Mouse (Mus musculus) hematopoietic stem cell, adult 5-6 weeks (primary cell): ENCODE data around the gene Lsamp. TPM values are rescaled to one million over a fixed set of nuclear protein-coding genes. Genes with fewer than 3 reads are reported as not detected.

Experiments
- ATAC-seq, 2 experiments: fragments of 125-278 bp in 1 of 2; replicated peaks in 1 of 2; 2 replicates each; pipeline ENCODE4 v1.8.0; 2016 to 2017; ENCODE audit warnings: inconsistent platforms in 2 of 2, mild to moderate bottlenecking in 2 of 2, moderate number of reproducible peaks in 2 of 2, low read depth in 1 of 2, moderate TSS enrichment in 1 of 2; ENCODE audit not compliant: low FRiP score in 2 of 2, poor library complexity in 2 of 2, severe bottlenecking in 2 of 2, insufficient read depth in 1 of 2, low TSS enrichment in 1 of 2
- total RNA-seq: library from RNA; stranded (forward); fragments of 172-1452, 232-1000 nt; gene quantifications from 2 replicates; pipeline ENCODE4 v1.2.3, GENCODE M21; 2017

Lsamp gene
- total RNA-seq, 1 experiment from 2014 or later = not detected

DNA sequence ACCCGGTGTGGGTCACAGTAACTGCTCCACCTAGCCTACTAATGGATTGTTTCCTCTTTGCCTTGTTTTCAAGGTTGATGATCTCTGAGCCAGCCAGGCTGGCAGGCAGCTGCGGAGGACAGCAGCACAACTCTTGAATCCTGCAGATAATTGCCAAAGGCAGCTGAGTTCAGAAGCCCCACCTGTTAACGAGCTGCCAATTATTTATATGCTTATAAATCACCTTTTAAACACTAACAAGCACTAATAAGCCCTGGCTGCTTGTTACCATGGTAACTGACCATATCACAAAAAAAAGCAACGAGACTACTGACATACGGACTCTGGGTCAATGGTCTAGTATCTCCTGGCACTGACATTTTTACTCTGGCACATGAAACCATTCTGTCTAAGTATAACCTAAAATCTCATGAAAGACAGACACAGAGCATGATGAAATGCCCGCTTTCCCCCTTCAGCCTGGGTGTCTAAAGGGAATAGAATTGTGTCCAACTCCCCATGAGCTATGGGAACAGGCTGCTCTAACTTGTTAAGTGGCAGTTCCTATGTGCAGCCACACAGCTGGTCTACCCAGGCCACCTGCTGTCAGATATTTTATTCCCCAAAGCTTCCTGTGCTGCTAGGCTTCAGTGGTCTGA lies 1526.9 kb downstream of the Lsamp start:
- ATAC-seq = no peak

GRCm38 (mm10) chr16:41521566-41521965 lies 1537.4 kb downstream of the Lsamp start:
- no peak for ATAC-seq

DNA sequence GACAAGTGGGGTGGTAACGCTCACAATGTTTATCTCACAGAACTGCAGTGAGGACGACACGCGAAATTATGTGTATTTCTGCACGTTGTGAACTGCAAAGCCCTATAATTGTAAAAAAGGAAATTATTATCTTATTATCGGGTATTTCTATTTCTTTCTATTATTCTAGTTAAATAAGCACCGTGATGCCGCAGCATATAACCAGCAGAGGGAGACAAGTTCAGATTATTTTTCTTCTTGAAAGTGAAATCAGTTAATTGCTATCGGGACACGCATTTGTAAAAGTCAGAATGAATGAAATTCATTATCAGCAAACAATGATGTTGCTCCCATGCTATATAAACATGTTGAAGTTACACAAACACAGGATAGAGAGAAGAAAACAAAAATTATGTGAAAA lies 1540.1 kb downstream of the Lsamp start:
- no peak for ATAC-seq

- no peak for ATAC-seq
Observed at GRCm38 (mm10) chr16:41532661-41533551, 1548.7 kb downstream of the Lsamp start.

- no peak for ATAC-seq
Observed at GRCm38 (mm10) chr16:41533686-41534085, 1549.5 kb downstream of the Lsamp start.

DNA sequence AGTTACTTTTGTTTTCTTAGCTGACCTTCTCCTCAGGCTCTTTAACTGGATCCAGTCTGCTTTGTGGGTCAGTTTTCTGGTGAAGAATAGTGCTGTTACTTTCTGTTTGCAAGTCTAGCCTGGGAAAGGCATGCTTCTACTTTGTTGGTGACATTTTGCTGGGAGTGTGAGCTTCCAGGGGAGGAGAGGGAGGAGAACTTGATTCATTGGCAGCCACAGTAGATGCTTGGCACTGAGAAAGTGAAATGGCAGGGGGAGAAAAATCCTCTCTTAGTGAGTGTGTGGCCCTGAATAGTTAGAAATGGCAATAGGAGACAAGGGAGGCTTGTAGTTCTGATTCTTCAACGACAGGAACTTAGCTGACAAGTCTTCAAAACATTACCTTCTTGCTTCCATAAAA lies 1551.6 kb downstream of the Lsamp start:
- no peak for ATAC-seq

DNA sequence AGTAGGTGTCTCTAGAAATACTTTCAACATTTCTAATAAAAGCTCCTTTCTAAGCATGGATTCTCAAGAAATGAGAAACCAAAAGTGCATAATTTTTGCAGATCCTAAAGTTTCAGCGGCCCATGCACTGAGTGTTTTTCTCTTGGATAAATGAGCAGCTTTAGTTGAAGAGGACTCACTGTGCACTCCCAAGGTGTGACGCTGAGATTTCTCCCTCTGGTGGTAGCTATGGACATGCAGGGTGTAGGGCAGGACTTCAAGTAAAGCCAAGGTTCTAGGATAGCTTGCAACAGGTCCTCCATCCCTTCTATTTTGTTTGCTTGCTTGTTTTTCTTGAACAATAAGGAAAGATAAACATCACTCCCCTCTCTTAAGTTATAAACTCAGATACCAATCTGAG lies 1558.5 kb downstream of the Lsamp start:
- ATAC-seq = no peak

DNA sequence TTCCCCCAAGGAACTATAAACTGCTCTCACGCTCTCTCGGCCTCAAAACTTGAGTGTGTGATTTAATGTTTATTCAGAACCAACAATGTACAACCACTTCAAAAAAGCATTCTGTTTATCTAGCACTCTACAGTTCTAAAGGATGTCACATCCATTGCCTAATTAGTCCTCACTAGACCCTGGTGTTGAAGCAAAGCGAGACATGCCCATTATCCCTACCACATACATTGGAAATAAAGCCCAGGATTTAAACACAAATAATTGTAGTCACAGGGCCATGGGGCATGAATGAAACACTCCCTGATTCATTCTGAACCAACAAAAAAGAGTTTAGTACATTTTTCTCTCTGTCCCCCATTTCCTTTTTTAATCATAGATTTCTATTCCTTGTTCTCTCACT lies 1567.0 kb downstream of the Lsamp start:
- ATAC-seq = no peak

DNA sequence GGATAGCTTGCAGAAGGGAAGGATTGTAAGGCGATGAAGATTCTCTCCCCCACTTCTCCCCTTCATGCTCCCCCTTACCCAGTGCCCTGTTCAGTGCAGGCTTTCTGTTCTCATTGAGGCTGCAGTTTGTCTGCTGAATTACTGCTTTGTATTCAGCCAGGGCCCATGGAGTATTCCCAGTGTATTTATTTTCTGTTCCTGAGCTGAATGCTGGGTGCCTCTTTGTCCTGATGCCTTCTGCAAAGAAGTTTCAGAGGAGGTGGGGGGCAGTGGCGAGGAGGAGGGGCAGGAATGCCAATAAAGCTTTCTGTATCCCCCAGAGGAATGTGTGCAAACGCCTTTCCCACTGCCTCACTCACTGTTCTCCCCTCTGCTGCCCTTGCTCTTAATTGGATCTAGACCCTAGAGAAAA lies 1567.7 kb downstream of the Lsamp start:
- no peak for ATAC-seq

DNA sequence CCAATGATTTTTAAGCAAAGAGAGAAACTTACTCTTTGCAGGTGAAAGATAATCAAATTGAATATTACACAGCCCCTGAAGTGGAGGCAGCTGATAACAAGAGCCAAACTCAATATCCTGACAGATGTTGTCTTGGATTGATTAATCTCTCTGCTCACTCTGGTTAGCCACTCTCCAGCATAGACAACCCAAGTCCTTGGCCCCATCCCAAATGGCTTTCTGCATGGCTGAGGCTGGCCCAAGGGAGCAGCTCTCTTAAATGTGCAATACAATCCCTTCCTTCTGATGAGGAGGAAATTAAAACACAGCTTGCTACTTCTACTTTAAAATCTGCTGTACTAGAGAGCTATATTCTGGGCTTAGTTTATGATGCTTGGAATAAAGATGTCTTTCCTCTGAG lies 1572.9 kb downstream of the Lsamp start:
- no peak for ATAC-seq

- no peak for ATAC-seq
Observed at GRCm38 (mm10) chr16:41565233-41565632, 1581.1 kb downstream of the Lsamp start.

- no peak for ATAC-seq
Observed at GRCm38 (mm10) chr16:41588675-41589301, 1604.6 kb downstream of the Lsamp start.

GRCm38 (mm10) chr16:41612229-41612628 lies 1628.1 kb downstream of the Lsamp start:
- ATAC-seq = no peak

GRCm38 (mm10) chr16:41623871-41624270 lies 1639.7 kb downstream of the Lsamp start:
- ATAC-seq = no peak

- no peak for ATAC-seq
Observed at GRCm38 (mm10) chr16:41633898-41634297, 1649.7 kb downstream of the Lsamp start.

GRCm38 (mm10) chr16:41640876-41641275 lies 1656.7 kb downstream of the Lsamp start:
- no peak for ATAC-seq

DNA sequence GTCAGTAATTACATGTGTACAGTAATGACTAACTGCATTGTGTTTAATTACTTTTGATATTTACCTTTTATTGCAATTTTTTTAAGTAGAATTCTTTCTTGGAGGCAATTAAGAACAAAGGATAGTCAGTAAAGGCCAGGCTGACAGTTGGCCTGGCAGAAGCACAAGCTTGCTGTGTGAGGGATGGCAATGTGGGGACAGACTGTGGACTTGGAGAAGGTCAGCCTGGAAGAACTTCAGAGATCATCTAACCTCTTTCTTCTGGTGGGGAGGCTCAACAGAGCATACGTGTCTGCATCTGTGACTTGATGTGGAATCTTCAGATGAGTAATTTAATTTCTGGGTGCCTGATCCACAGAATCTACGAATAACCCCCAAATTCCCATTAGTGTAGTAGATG lies 1669.1 kb downstream of the Lsamp start:
- ATAC-seq = no peak

GRCm38 (mm10) chr16:41674316-41675038 lies 1690.3 kb downstream of the Lsamp start:
- ATAC-seq = no peak
